Mouse (Mus musculus) midbrain, embryonic 10.5 days (tissue): ENCODE measurements around the gene Dynlt1c. TPM values are rescaled to one million over a fixed set of nuclear protein-coding genes. Genes with fewer than 3 reads are reported as not detected.
"Not testable (repeated sequence)": the region's sequence is repeated elsewhere in the genome, so short reads cannot be mapped to it uniquely, and the experiment has no call there.

Source experiments
- DNase-seq: peaks from one replicate; pipeline ENCODE4 v3.0.0-alpha.2; 2017; ENCODE audit warnings: low spot score
- H3K27ac ChIP-seq: fragments of 300-500 bp; sonication (generic); replicated peaks from 2 replicates; pipeline ENCODE4 v1.5.1; 2016; ENCODE audit warnings: mild to moderate bottlenecking
- H3K27me3 ChIP-seq: fragments of 300-500 bp; sonication (generic); 2 replicates; pipeline ENCODE4 v1.6.1; 2016; ENCODE audit warnings: low read depth, mild to moderate bottlenecking; ENCODE audit not compliant: poor library complexity, severe bottlenecking
- H3K36me3 ChIP-seq: fragments of 300-500 bp; sonication (generic); 2 replicates; pipeline ENCODE4 v1.6.1; 2016; ENCODE audit warnings: mild to moderate bottlenecking, moderate library complexity
- H3K4me1 ChIP-seq: fragments of 300-500 bp; sonication (generic); 2 replicates; pipeline ENCODE4 v1.6.1; 2016
- H3K4me3 ChIP-seq: fragments of 300-500 bp; sonication (generic); 2 replicates; pipeline ENCODE4 v1.5.1; 2016; ENCODE audit warnings: mild to moderate bottlenecking, moderate library complexity
- H3K9me3 ChIP-seq: fragments of 300-500 bp; sonication (generic); replicated peaks from 2 replicates; pipeline ENCODE4 v1.6.1; 2016; ENCODE audit warnings: mild to moderate bottlenecking
- WGBS: fragments of 180-500 bp; shearing (Covaris S2); methylation state at CpG from one replicate; pipeline ENCODE4 v1.1.7; 2016; 5-methylcytosine and 5-hydroxymethylcytosine counted together
- polyA plus RNA-seq: library from polyadenylated mRNA; unstranded; fragments of >200 nt; fragmentation: Nextera tagmentation; extraction: Ambion mirVana; gene quantifications from 2 replicates; pipeline ENCODE4 v1.2.1, GENCODE M21; 2016

Dynlt1c gene
- polyA plus RNA-seq, 1 experiment from 2014 or later, result 38.9 TPM

DNA sequence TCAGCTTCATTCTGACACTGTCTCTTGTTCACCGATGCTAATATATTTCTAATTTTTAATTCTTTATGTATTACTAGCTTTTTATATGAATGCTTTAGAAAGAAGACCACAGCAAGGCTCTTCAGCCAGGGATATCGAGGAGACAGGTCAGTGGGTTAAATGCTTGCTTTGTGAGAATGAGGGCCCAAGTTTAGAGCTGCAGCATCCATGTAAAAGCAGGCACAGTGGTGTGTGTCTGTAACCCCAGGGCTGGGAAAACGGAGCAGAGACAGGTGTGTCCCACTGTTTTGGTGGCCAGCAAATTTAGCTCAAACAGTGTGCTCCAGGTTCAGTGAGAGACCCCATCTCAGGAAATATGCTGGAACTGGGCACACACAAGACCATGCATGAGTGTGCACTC lies 46.0 kb downstream of the Dynlt1c start:
- not testable (repeated sequence) for H3K4me1 ChIP-seq, DNase-seq, H3K4me3 ChIP-seq, H3K9me3 ChIP-seq, H3K36me3 ChIP-seq, H3K27ac ChIP-seq, H3K27me3 ChIP-seq
- WGBS, result 93% methylated on average over 3 of the region's 3 CpGs

- WGBS, result 86% methylated on average over 7 of the region's 7 CpGs
- not testable (repeated sequence) for H3K4me3 ChIP-seq, H3K4me1 ChIP-seq, H3K9me3 ChIP-seq, H3K27ac ChIP-seq, H3K36me3 ChIP-seq, H3K27me3 ChIP-seq
- peak; percentile 8 for DNase-seq
Observed at GRCm38 (mm10) chr17:6650904-6651565, 49.6 kb downstream of the Dynlt1c start.

- 92% methylated on average over 4 of the region's 5 CpGs for WGBS
- not testable (repeated sequence) for H3K9me3 ChIP-seq, H3K4me1 ChIP-seq, H3K27ac ChIP-seq, H3K36me3 ChIP-seq, H3K4me3 ChIP-seq, H3K27me3 ChIP-seq
- peak; percentile 9 for DNase-seq
Observed at GRCm38 (mm10) chr17:6653341-6653946, 52.0 kb downstream of the Dynlt1c start.

- DNase-seq, result peak; percentile 85
- H3K27me3 ChIP-seq, H3K9me3 ChIP-seq, H3K4me1 ChIP-seq, H3K36me3 ChIP-seq: not testable (repeated sequence)
- under 1% methylated on average over 36 of the region's 36 CpGs for WGBS
- Histone ChIP-seq H3K4me3 (peak overlapping the region; percentile 62), H3K27ac (peak overlapping the region; percentile 85)
Observed at GRCm38 (mm10) chr17:6655087-6655511, 53.6 kb downstream of the Dynlt1c start.

- not testable (repeated sequence) for H3K36me3 ChIP-seq, H3K4me1 ChIP-seq, H3K27me3 ChIP-seq, H3K9me3 ChIP-seq
- Histone ChIP-seq H3K27ac (peak within 1 kb of the TSS; percentile 85), H3K4me3 (peak within 1 kb of the TSS; percentile 62)
- peak; percentile 43 for DNase-seq
- 3% methylated on average over 26 of the region's 33 CpGs for WGBS
Observed at GRCm38 (mm10) chr17:6655567-6656281, 54.3 kb downstream of the Dynlt1c start, which contains the start of gene Dynlt1f. Dynlt1f (minus strand) TSS chr17:6655900.

GRCm38 (mm10) chr17:6656471-6656870 lies 55.0 kb downstream of the Dynlt1c start:
- WGBS, result 100% methylated on average over 1 of the region's 3 CpGs
- H3K27me3 ChIP-seq, DNase-seq, H3K36me3 ChIP-seq, H3K27ac ChIP-seq, H3K9me3 ChIP-seq, H3K4me1 ChIP-seq, H3K4me3 ChIP-seq: not testable (repeated sequence)

GRCm38 (mm10) chr17:6658801-6659200 lies 57.3 kb downstream of the Dynlt1c start, which contains the start of gene Sytl3:
Sytl3 (plus strand) TSS chr17:6659093.
- H3K27ac ChIP-seq, H3K36me3 ChIP-seq, DNase-seq, H3K4me1 ChIP-seq, H3K4me3 ChIP-seq, H3K27me3 ChIP-seq, H3K9me3 ChIP-seq: not testable (repeated sequence)
- WGBS, result 91% methylated on average over 6 of the region's 7 CpGs

Other genes with a start within 250 kb of the Dynlt1c start
- 527 and 611 TPM in 2 replicates for gene Dynlt1b, start 171.6 kb upstream of the Dynlt1c start, polyA plus RNA-seq
- gene Dynlt1f, start 54.2 kb downstream of the Dynlt1c start, polyA plus RNA-seq, result 291 and 297 TPM in 2 replicates
- 0.07 and 0.14 TPM in 2 replicates for gene Sytl3, start 57.4 kb downstream of the Dynlt1c start, polyA plus RNA-seq
- 54.9 and 56.7 TPM in 2 replicates for gene Ezr, start 181.1 kb downstream of the Dynlt1c start, polyA plus RNA-seq